Mouse (Mus musculus): ENCODE data around the gene F12. TPM values are rescaled to one million over a fixed set of nuclear protein-coding genes. Genes with fewer than 3 reads are reported as not detected.

F12 gene
- total and polyA plus RNA-seq, 3 experiments, result not detected

GRCm38 (mm10) chr13:55464027-55464884 is 37.7 kb upstream of the F12 start, which contains the start of gene Prr7:
Gene Prr7 (plus strand): TSS chr13:55464267.
- H3K9me3 ChIP-seq (replicated peaks; ENCODE audit: insufficient read depth, low read length), result no peaks in the 10 kb centered on the region
- H3K9ac ChIP-seq (ENCODE audit: control insufficient read depth, low read depth, low read length, poor library complexity, severe bottlenecking), result no peak within 1 kb of the TSS
- no peak within 1 kb of the TSS for H3K27ac ChIP-seq (ENCODE audit: control insufficient read depth, low read depth, low read length)
- H3K4me3 ChIP-seq (ENCODE audit: control insufficient read depth in 1 of 2, insufficient read depth in 1 of 2, low read depth in 2 of 2, low read length in 2 of 2), result no peak within 1 kb of the TSS
- no peak for DNase-seq (ENCODE audit: low read depth, low spot score)
- TF ChIP-seq ELF1 (IDR thresholded peaks at IDR 0.05; ENCODE audit: low read depth, low read length) (no peak), NELFE (IDR thresholded peaks at IDR 0.05; ENCODE audit: low read depth, low read length) (no peak)
- no peaks in the 10 kb centered on the region for H3K27me3 ChIP-seq (ENCODE audit: control insufficient read depth in 1 of 2, insufficient read depth in 2 of 2, low read length in 2 of 2)
- no peaks in the 10 kb centered on the region for H3K4me1 ChIP-seq (ENCODE audit: control insufficient read depth in 1 of 2, insufficient read depth in 2 of 2, low read length in 2 of 2)
- peaks cover 0 to 2% of the 10 kb centered on the region in 2 experiments; a peak in 2 of 4 replicates for H3K36me3 ChIP-seq (ENCODE audit: control insufficient read depth in 1 of 2, insufficient read depth in 2 of 2, low read length in 2 of 2)
- no peaks in the 10 kb centered on the region for H3K79me2 ChIP-seq (ENCODE audit: control insufficient read depth, insufficient read depth, low read length, poor library complexity)

- H3K4me3 ChIP-seq (ENCODE audit: control insufficient read depth in 1 of 2, insufficient read depth in 1 of 2, low read depth in 2 of 2, low read length in 2 of 2), result no peak overlapping the region
These were observed 36.9 kb upstream of the F12 start for GRCm38 (mm10) chr13:55463399-55464026.

GRCm38 (mm10) chr13:55462965-55463364 is 36.4 kb upstream of the F12 start:
- peaks cover 0 to 2% of the 10 kb centered on the region in 2 experiments; a peak in 2 of 4 replicates for H3K36me3 ChIP-seq (ENCODE audit: control insufficient read depth in 1 of 2, insufficient read depth in 2 of 2, low read length in 2 of 2)

More at GRCm38 (mm10) chr13:55463399-55464026, 36.9 kb upstream of the F12 start:
- no peaks in the 10 kb centered on the region for H3K27me3 ChIP-seq (ENCODE audit: control insufficient read depth in 1 of 2, insufficient read depth in 2 of 2, low read length in 2 of 2)
- no peak overlapping the region for H3K9ac ChIP-seq (ENCODE audit: control insufficient read depth, low read depth, low read length, poor library complexity, severe bottlenecking)
- no peak overlapping the region for H3K27ac ChIP-seq (ENCODE audit: control insufficient read depth, low read depth, low read length)
- H3K4me1 ChIP-seq (ENCODE audit: control insufficient read depth in 1 of 2, insufficient read depth in 2 of 2, low read length in 2 of 2), result no peaks in the 10 kb centered on the region
- H3K36me3 ChIP-seq (ENCODE audit: control insufficient read depth in 1 of 2, insufficient read depth in 2 of 2, low read length in 2 of 2), result peaks cover 0 to 2% of the 10 kb centered on the region in 2 experiments; a peak in 2 of 4 replicates
- DNase-seq (ENCODE audit: low read depth, low spot score), result no peak
- no peaks in the 10 kb centered on the region for H3K9me3 ChIP-seq (replicated peaks; ENCODE audit: insufficient read depth, low read length)
- TF ChIP-seq POLR2AphosphoS2 (IDR thresholded peaks at IDR 0.05; ENCODE audit: low read length), result 0 out of 2 replicates have a peak, but pooled peaks have one; percentile 11
- no peak for TF ChIP-seq GABPA (IDR thresholded peaks at IDR 0.05; ENCODE audit: low read depth, low read length)
- TF ChIP-seq ELF1 (IDR thresholded peaks at IDR 0.05; ENCODE audit: low read depth, low read length), result no peak
- H3K79me2 ChIP-seq (ENCODE audit: control insufficient read depth, insufficient read depth, low read length, poor library complexity), result no peaks in the 10 kb centered on the region

More at GRCm38 (mm10) chr13:55462965-55463364, 36.4 kb upstream of the F12 start:
- no peaks in the 10 kb centered on the region for H3K27me3 ChIP-seq (ENCODE audit: control insufficient read depth in 1 of 2, insufficient read depth in 2 of 2, low read length in 2 of 2)
- H3K27ac ChIP-seq (ENCODE audit: control insufficient read depth, low read depth, low read length), result no peak overlapping the region
- no peaks in the 10 kb centered on the region for H3K4me1 ChIP-seq (ENCODE audit: control insufficient read depth in 1 of 2, insufficient read depth in 2 of 2, low read length in 2 of 2)
- TF ChIP-seq MEF2A (IDR thresholded peaks at IDR 0.05; ENCODE audit: extremely low read depth, insufficient replicate concordance, low read depth, low read length, poor library complexity, severe bottlenecking) (no peak), BHLHE40 (IDR thresholded peaks at IDR 0.05; ENCODE audit: borderline replicate concordance, low read depth, low read length) (no peak), ZKSCAN1 (IDR thresholded peaks at IDR 0.05; ENCODE audit: low read depth, low read length) (no peak), MXI1 (IDR thresholded peaks at IDR 0.05; ENCODE audit: low read depth, low read length) (no peak), MAX (IDR thresholded peaks at IDR 0.05; ENCODE audit: low read length) (no peak), ZC3H11A (IDR thresholded peaks at IDR 0.05; ENCODE audit: low read depth, low read length) (no peak), ZNF384 (IDR thresholded peaks at IDR 0.05; ENCODE audit: low read depth, low read length) (no peak), KAT2A (conservative IDR thresholded peaks at IDR 0.05; ENCODE audit: low read depth, low read length) (no peak), SIN3A (IDR thresholded peaks at IDR 0.05; ENCODE audit: low read length) (no peak), HCFC1 (IDR thresholded peaks at IDR 0.05; ENCODE audit: low read depth, low read length) (no peak), NELFE (IDR thresholded peaks at IDR 0.05; ENCODE audit: low read depth, low read length) (no peak), CHD1 (IDR thresholded peaks at IDR 0.05; ENCODE audit: low read depth, low read length) (no peak), TAL1 (IDR thresholded peaks at IDR 0.05; ENCODE audit: low read length) (no peak), MAZ (IDR thresholded peaks at IDR 0.05; ENCODE audit: low read depth, low read length) (no peak), TBP (IDR thresholded peaks at IDR 0.05; ENCODE audit: low read depth, low read length) (no peak)
- no peaks in the 10 kb centered on the region for H3K9me3 ChIP-seq (replicated peaks; ENCODE audit: insufficient read depth, low read length)
- H3K79me2 ChIP-seq (ENCODE audit: control insufficient read depth, insufficient read depth, low read length, poor library complexity), result no peaks in the 10 kb centered on the region
- H3K9ac ChIP-seq (ENCODE audit: control insufficient read depth, low read depth, low read length, poor library complexity, severe bottlenecking), result no peak overlapping the region
- H3K4me3 ChIP-seq (ENCODE audit: control insufficient read depth in 1 of 2, insufficient read depth in 1 of 2, low read depth in 2 of 2, low read length in 2 of 2), result no peak overlapping the region
- DNase-seq (ENCODE audit: low read depth, low spot score), result no peak

Data from MEL (cell line).